Mouse (Mus musculus) limb, embryonic 13.5 days (tissue): ENCODE measurements around the gene Ccnyl1. TPM values are rescaled to one million over a fixed set of nuclear protein-coding genes. Genes with fewer than 3 reads are reported as not detected.

Source experiments
- ATAC-seq: fragments of 200-750 bp; cut with Nextera tagmentation; 2 replicates; pipeline ENCODE4 v1.8.0; 2017; ENCODE audit warnings: low read depth, moderate number of reproducible peaks, moderate TSS enrichment; ENCODE audit not compliant: low FRiP score
- H3K27ac ChIP-seq: fragments of 300-500 bp; sonication (generic); 2 replicates; pipeline ENCODE4 v1.5.1; 2015; ENCODE audit warnings: inconsistent platforms, mild to moderate bottlenecking, moderate library complexity
- H3K27me3 ChIP-seq: fragments of 300-500 bp; sonication (generic); 2 replicates; pipeline ENCODE4 v1.6.1; 2015; ENCODE audit warnings: mild to moderate bottlenecking, inconsistent platforms
- H3K36me3 ChIP-seq: fragments of 300-500 bp; sonication (generic); 2 replicates; pipeline ENCODE4 v1.6.1; 2015; ENCODE audit warnings: inconsistent platforms, mild to moderate bottlenecking, moderate library complexity
- H3K4me1 ChIP-seq: fragments of 300-500 bp; sonication (generic); 2 replicates; pipeline ENCODE4 v1.6.1; 2015; ENCODE audit warnings: inconsistent platforms
- H3K4me2 ChIP-seq: fragments of 300-500 bp; sonication (generic); replicated peaks from 2 replicates; pipeline ENCODE4 v1.6.1; 2015; ENCODE audit warnings: inconsistent platforms, mild to moderate bottlenecking, moderate library complexity
- H3K4me3 ChIP-seq: fragments of 300-500 bp; sonication (generic); 2 replicates; pipeline ENCODE4 v1.5.1; 2015; ENCODE audit warnings: moderate library complexity, mild to moderate bottlenecking, inconsistent platforms
- H3K9ac ChIP-seq: fragments of 300-500 bp; sonication (generic); 2 replicates; pipeline ENCODE4 v1.6.1; 2015; ENCODE audit warnings: mild to moderate bottlenecking, inconsistent platforms
- H3K9me3 ChIP-seq: fragments of 300-500 bp; sonication (generic); 2 replicates; pipeline ENCODE4 v1.6.1; 2016; ENCODE audit warnings: inconsistent platforms
- WGBS: fragments of 180-500 bp; shearing (Covaris S2); methylation state at CpG from one replicate; pipeline ENCODE4 v1.1.7; 2015; 5-methylcytosine and 5-hydroxymethylcytosine counted together
- polyA plus RNA-seq: library from polyadenylated mRNA; unstranded; fragments of >200 nt; fragmentation: Nextera tagmentation; extraction: Ambion mirVana; gene quantifications from 2 replicates; pipeline ENCODE4 v1.2.1, GENCODE M21; 2015

Gene Ccnyl1
- polyA plus RNA-seq, 1 experiment from 2014 or later = 5.0 TPM

DNA sequence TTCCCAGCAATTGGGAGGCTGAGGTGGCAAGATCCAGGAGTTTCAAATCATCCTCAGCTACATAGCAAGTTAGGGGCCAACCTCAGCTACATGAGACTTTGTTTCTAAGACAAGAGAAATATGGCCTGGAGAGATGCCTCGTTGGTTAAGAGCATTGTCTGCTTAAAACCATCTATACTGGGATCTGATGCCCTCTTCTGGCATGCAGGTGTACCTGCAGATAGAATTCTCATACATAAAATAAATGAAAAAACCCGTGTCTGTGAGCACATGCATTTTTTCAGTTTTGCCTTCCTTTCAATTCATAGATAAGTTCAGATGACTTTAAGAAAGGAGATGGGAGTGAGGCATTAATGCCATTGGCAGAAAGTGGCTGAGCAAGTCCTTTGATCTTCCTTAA lies 19.6 kb downstream of the Ccnyl1 start:
- H3K4me1 ChIP-seq = no peaks in the 10 kb centered on the region
- no peaks in the 10 kb centered on the region for H3K27me3 ChIP-seq
- no peak for ATAC-seq
- no peaks in the 10 kb centered on the region for H3K9me3 ChIP-seq
- no peak overlapping the region for H3K4me3 ChIP-seq
- no peak overlapping the region for H3K4me2 ChIP-seq
- 20% methylated on average over 2 of the region's 2 CpGs for WGBS
- H3K9ac ChIP-seq = no peak overlapping the region
- H3K36me3 ChIP-seq = peaks cover 17% of the 10 kb centered on the region
- no peak overlapping the region for H3K27ac ChIP-seq

DNA sequence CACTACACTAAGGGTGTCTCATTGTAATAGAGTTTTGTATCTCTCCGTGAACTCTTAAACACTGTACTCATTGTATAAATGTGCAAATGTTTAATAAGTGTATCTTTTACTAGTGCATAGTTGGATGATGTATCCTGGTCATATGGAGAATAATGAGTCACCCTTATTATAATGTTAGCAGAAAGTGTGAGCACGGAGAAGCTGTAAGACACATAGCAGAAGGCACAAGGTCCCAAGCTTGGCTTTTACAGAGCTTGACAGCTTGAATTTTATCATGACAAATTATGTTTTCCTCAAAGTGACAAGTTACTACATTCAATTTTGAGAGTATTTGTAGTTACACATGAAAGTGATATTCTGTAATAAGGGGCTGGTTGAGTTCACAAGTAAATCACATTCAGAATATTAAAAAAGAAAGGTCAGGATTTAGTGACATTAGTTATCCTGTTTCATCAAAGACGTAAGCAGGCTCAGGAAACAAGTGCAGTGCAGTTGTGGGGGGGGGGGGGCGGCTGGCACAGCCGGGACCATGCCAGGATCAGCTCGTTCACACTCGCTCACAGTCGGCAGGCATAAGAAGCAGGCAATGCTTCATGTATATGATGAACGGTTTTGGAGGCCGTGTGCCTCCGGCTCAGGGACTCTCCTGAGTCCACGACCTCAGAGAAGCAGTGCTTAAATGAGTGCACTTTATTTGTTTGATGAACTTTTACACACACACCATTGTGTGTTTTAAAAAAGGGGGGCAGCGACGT lies 21.9 kb downstream of the Ccnyl1 start:
- Histone ChIP-seq H3K4me1 (no peaks in the 10 kb centered on the region), H3K4me2 (no peak overlapping the region), H3K9me3 (no peaks in the 10 kb centered on the region), H3K27me3 (no peaks in the 10 kb centered on the region), H3K4me3 (no peak overlapping the region), H3K9ac (no peak overlapping the region), H3K27ac (no peak overlapping the region), H3K36me3 (peaks cover 25% of the 10 kb centered on the region)
- no peak for ATAC-seq
- 84% methylated on average over 14 of the region's 14 CpGs for WGBS

DNA sequence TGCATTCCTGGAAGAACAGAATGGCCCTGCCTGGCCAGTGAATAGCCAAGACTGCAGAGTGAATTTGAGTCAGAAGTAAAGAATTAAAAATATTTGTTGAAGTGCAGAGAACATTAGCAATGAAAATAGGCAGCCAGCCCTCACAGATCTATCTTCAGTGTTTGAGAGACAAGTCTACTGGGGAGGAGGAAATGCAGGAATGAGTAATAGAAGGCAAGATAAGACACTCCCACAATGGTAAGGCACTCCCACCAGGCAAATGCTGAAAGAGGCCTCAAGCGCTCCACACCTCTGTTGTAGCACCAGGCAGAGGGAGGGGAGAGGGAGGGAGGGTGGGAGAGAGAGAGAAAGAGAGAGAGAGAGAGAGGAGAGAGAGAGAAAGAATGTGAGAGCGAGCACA lies 25.2 kb downstream of the Ccnyl1 start:
- Histone ChIP-seq H3K4me2 (no peak overlapping the region), H3K27ac (no peak overlapping the region), H3K9ac (no peak overlapping the region), H3K4me1 (no peaks in the 10 kb centered on the region), H3K36me3 (peaks cover 30% of the 10 kb centered on the region), H3K4me3 (no peak overlapping the region), H3K27me3 (no peaks in the 10 kb centered on the region), H3K9me3 (no peaks in the 10 kb centered on the region)
- no peak for ATAC-seq
- WGBS = 70% methylated on average over 2 of the region's 2 CpGs

DNA sequence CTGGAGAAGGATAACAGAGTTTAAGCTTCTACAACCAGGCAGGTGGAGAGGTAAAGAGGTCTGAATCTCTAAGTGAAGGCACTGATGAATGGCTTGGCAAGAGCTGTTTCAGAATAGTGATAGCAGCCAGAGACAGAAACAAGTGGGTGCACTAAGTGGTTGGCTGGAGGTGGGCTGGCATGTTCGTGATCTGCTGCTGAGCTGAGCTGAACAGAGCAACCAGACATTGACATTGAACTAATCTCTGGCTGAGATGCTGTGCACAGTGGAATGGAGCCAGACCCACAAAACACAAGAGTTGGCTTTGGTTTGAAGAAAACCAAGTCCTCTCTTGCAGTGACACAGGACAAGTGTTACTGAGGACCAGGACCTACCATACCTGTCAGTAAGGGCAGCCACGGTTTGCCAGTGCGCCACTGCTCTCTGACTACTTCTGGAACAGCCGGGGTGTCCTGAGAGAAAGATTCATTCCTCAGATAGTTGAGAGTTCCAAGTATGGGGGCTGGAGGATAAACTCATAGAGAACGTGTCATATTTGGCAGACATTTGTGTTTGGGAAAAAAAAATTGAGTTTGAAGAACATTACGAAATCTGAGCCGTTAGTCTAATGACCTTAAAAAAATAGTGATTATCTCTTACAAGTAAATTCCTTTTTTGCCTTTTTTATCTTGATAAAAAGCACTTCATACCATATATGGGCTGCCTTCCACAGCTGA lies 26.5 kb downstream of the Ccnyl1 start:
- Histone ChIP-seq H3K9ac (no peak overlapping the region), H3K36me3 (peaks cover 41% of the 10 kb centered on the region), H3K4me3 (no peak overlapping the region), H3K4me1 (no peaks in the 10 kb centered on the region), H3K4me2 (no peak overlapping the region), H3K27me3 (no peaks in the 10 kb centered on the region), H3K27ac (no peak overlapping the region), H3K9me3 (no peaks in the 10 kb centered on the region)
- 90% methylated on average over 7 of the region's 7 CpGs for WGBS
- no peak for ATAC-seq

DNA sequence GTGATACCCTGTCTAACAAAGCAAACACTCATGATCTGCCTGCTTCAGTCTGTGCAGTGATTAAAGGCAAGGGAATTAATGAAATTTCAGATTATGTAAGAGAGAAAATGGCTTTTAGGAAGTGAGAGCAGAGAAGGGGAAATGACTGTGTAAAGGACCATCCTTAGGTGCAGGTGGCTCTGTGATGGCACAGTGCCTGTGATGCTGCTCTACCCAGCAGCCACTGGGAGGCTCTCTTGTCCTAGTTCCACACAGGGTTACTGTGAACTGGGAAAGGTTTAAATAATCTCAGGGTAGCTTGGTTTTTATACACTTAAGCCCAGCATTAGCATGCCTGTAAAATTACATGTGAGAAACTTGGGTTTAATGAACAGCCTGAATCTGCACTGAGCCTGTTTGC lies 27.2 kb downstream of the Ccnyl1 start:
- peaks cover 47% of the 10 kb centered on the region for H3K36me3 ChIP-seq
- no peak overlapping the region for H3K4me3 ChIP-seq
- no peaks in the 10 kb centered on the region for H3K9me3 ChIP-seq
- no peak overlapping the region for H3K27ac ChIP-seq
- peak; percentile 48; the same call in 1 of the 2 replicates for ATAC-seq
- H3K27me3 ChIP-seq = no peaks in the 10 kb centered on the region
- no peaks in the 10 kb centered on the region for H3K4me1 ChIP-seq
- no peak overlapping the region for H3K4me2 ChIP-seq
- no peak overlapping the region for H3K9ac ChIP-seq

DNA sequence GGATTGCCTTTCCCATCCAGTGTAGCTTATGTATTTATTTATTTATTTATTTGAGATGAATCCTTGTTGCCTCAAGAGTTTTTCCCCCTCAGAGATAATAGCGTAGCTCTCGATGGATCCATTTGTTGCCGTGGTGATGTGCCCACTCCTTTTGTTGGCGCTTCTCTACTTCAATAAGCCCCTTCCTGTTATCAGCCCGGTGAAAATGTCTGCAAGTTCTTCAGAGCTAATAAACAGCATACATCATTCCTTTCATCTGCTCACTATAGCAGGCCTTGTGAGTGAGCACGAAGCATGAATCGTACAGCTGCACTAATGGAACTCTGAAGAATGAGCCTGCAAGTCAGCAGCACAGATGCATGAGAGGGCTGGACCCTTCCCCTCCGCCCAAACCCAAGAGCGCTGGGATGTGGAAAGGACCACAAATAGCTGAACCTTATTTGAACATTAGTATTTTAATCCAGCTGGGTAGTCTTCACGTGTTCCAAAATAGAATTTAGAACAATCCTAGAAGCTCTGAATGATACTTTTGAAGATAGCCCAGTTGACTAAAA lies 30.9 kb downstream of the Ccnyl1 start:
- WGBS = 88% methylated on average over 10 of the region's 10 CpGs
- H3K27me3 ChIP-seq = no peaks in the 10 kb centered on the region
- no peak overlapping the region for H3K4me3 ChIP-seq
- ATAC-seq = no peak
- no peaks in the 10 kb centered on the region for H3K4me1 ChIP-seq
- H3K9me3 ChIP-seq = no peaks in the 10 kb centered on the region
- H3K9ac ChIP-seq = no peak overlapping the region
- no peak overlapping the region for H3K4me2 ChIP-seq
- H3K36me3 ChIP-seq = peaks cover 48% of the 10 kb centered on the region
- H3K27ac ChIP-seq = no peak overlapping the region

DNA sequence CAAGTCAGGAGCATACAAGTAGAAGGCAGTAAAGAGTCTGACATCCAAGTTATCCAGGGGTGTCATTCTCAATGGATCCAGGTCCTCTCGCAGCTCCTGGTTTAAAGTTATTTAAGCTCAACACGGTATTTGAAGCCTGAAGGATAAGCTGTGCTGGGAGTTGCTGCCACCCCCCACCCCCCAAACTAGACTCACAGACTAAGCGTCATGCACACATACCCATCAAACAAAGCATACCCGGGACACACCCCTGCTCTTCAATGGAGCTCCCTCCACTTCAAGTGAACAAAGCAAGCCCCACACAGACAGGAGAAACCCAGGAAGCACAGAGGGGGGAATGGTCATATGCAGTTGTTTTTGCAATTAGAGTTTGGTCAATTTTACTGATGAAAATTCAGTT lies 39.8 kb downstream of the Ccnyl1 start:
- Histone ChIP-seq H3K9ac (no peak overlapping the region), H3K4me2 (no peak overlapping the region), H3K27ac (no peak overlapping the region), H3K36me3 (peaks cover 6% of the 10 kb centered on the region; the same call in 1 of the 2 replicates), H3K4me1 (peaks cover 15% of the 10 kb centered on the region), H3K27me3 (peaks cover 40% of the 10 kb centered on the region), H3K4me3 (no peak overlapping the region), H3K9me3 (no peaks in the 10 kb centered on the region)
- WGBS = 89% methylated on average over 4 of the region's 4 CpGs
- ATAC-seq = no peak

DNA sequence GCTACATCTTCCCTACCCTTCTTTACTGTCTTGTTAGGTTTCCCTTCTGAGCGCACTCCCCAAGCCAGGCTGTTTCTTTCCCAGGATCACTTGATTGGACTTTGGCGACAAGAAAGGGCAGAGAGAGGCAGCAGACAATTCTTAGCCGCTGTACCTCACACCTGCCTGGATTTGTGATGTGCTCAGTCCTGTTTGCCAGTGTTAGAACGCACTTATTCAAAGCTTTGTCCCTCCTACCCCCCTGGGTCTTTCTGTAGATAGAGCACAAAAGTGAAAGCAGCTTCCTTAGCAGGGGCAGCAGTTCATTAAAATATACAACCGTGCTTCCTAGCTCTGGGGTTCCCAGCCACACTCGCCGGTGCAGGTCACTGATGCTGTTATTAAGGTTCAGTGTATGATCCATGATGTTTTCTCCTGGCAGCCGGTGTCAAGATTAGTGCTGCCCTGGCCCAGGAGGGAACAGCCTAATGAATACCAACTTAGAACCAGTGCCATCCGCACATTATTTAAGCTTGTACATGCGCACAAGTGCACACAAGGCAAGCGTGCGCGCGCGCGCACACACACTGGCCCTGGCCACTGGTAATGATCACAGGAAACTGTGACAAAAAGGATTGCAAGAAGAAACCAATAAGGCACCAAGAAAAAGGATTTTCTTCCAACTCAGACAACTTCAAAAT lies 41.2 kb downstream of the Ccnyl1 start:
- Histone ChIP-seq H3K9ac (no peak overlapping the region), H3K36me3 (peaks cover 6% of the 10 kb centered on the region; the same call in 1 of the 2 replicates), H3K4me3 (no peak overlapping the region), H3K4me1 (peaks cover 30% of the 10 kb centered on the region), H3K9me3 (no peaks in the 10 kb centered on the region), H3K27me3 (peaks cover 54% of the 10 kb centered on the region), H3K4me2 (no peak overlapping the region), H3K27ac (no peak overlapping the region)
- ATAC-seq = no peak
- 66% methylated on average over 16 of the region's 16 CpGs for WGBS

DNA sequence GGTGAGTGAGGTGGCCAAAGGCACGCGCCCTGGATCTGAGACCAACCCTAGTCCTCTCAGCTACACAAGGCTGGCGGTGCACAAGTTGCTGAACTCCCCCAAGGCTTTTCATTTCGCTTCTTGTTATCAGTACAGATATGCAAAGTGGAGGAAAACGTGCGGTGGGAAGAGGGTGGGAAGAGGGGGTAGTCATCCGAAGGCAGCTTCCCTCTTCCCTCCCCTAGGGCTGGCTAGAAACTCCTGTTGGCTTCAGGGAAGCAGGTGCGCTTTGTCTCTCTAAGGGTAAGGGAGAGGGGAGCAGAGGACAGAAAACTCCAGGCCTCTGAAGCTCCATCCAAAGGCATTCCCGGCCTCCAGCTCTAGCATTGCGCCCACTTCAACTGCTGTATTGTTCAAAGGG lies 41.9 kb downstream of the Ccnyl1 start:
- Histone ChIP-seq H3K36me3 (peaks cover 6% of the 10 kb centered on the region; the same call in 1 of the 2 replicates), H3K4me1 (peaks cover 35% of the 10 kb centered on the region), H3K27ac (no peak overlapping the region), H3K27me3 (peaks cover 59% of the 10 kb centered on the region), H3K9me3 (no peaks in the 10 kb centered on the region), H3K9ac (no peak overlapping the region), H3K4me2 (no peak overlapping the region), H3K4me3 (no peak overlapping the region)
- 54% methylated on average over 10 of the region's 10 CpGs for WGBS
- no peak for ATAC-seq

DNA sequence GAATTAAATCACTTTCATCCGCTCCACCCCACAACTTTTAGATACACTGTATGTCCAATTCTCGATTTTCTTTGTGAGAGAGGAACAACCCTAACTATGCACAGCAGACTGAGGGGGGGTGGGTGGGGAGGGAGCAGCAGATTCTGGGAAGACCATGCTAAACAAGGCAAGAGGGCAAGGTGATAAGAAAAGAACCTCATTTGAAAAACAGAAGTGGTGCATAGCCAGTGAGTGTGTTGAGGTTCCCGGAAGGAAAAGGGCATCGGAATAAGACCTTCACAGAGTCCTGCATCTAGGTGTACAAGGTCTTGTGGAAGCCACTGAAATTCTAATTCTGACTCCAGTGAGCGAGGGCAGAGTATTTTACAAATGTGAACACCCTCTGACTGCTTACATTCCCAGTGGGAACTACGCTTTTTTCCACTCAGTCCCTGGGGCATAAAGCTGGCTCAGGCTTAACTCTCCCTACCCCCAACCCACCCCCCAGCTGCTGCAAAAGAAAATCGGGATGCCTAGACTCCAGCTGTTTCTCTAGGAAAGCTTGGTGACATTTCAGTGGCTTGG lies 42.5 kb downstream of the Ccnyl1 start:
- Histone ChIP-seq H3K36me3 (peaks cover 6% of the 10 kb centered on the region; the same call in 1 of the 2 replicates), H3K4me1 (peaks cover 35% of the 10 kb centered on the region), H3K9me3 (no peaks in the 10 kb centered on the region), H3K27ac (no peak overlapping the region), H3K27me3 (peaks cover 59% of the 10 kb centered on the region), H3K4me2 (peak overlapping the region; percentile 96; the same call in 1 of the 2 replicates), H3K4me3 (no peak overlapping the region), H3K9ac (no peak overlapping the region)
- WGBS = 60% methylated on average over 7 of the region's 7 CpGs
- ATAC-seq = no peak

DNA sequence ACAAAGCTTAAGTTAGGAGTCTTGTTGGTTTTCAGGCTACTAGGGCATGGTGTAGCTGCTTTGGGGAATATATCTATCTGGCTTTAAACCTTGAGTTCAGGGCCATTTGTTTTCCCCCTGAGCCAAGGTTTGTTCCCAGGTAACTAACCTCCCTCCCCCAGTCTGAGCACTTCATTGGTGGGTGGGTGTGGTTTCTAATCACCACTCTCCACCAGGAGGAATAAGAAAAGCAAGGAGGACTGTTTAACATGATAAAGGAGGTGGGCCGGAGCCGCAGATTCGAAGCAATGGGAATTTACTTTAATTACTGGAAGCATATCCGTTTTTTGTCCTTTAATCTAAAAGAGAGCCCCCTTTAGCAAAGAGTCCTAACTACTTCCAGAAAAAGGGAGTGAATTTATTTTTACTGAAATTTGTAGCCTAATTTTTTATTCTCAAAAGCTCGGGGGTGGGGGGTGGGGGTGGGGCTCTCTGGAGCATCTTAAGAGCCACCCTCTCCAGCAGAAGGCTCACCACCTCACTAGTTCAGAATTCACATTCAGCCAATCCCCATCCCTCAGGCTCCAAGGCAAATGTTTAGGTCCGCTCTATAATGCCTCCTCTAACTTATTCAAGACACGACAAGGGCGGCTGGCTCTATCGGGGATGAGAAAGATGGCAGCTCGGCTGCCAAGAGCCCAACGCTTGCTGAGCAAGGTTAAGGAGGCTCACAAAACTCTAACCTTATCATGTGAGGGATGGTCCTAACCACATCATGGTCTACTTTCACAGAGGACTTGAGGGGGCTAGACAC lies 43.4 kb downstream of the Ccnyl1 start:
- H3K4me1 ChIP-seq = peaks cover 43% of the 10 kb centered on the region
- no peak overlapping the region for H3K9ac ChIP-seq
- peaks cover 64% of the 10 kb centered on the region for H3K27me3 ChIP-seq
- H3K4me3 ChIP-seq = peak overlapping the region; percentile 69; the same call in 1 of the 2 replicates
- 30% methylated on average over 11 of the region's 11 CpGs for WGBS
- ATAC-seq = no peak
- H3K9me3 ChIP-seq = no peaks in the 10 kb centered on the region
- peaks cover 3% of the 10 kb centered on the region; the same call in 1 of the 2 replicates for H3K36me3 ChIP-seq
- H3K27ac ChIP-seq = no peak overlapping the region
- peak overlapping the region; percentile 96 for H3K4me2 ChIP-seq
